Mouse (Mus musculus): ENCODE measurements at regions not wholly inside any gene's neighbourhood (a gene's known extent, or its start where the extent isn't known, plus 50 kb on each side); places are given as distances from the start of the nearest gene placed in this dataset.

DNA sequence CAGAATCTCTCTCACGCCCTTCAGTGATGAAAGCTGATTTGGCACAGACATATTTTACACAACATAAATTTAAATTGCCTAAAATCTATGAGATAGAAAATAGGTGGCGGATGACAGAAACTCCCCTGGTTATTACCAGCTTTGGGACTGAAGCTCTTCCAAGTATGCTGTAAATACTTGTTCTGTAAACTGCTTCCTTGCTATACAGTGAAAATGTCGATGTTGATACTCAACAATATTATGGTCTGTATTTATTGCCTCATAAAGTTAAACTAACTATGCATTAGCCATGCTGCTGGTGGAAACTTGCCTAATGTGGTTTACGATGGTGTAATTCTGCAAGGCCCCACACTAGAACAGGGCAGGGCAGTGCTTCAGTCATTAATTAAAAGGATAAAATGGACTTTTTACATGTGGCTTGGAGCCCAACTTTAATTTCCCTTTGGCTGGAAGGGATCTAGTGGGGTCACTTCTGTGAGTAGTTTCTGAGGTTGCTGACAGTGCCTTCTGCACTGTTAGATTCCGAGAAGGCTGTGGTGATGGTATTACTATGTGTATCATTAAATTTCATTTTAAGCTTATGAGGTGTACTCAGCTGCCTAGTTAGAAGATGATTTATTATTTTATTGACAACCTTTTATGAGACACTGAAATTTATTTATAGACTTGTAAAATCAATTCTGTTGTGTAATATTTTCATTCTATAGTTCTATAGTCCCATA is 482.0 kb upstream of the Msl3l2 start:
- TF ChIP-seq CTCF (conservative IDR thresholded peaks at IDR 0.05; ENCODE audit: low read length), result no peak
- no peak for TF ChIP-seq POU5F1 (IDR thresholded peaks at IDR 0.05; ENCODE audit: borderline replicate concordance, low read length)
- no peak for TF ChIP-seq NANOG (IDR thresholded peaks at IDR 0.05; ENCODE audit: borderline replicate concordance, low read length)
- no peaks in the 10 kb centered on the region for H3K27me3 ChIP-seq (ENCODE audit: insufficient read depth, low read length)
- no peak overlapping the region for H3K4me3 ChIP-seq (replicated peaks; ENCODE audit: low read length)
- no peaks in the 10 kb centered on the region for H3K36me3 ChIP-seq (ENCODE audit: insufficient read depth, low read length)
- H3K4me1 ChIP-seq (replicated peaks; ENCODE audit: low read depth, low read length), result no peaks in the 10 kb centered on the region
- peaks cover 11% of the 10 kb centered on the region; the same call in 1 of the 2 replicates for H3K9me3 ChIP-seq (ENCODE audit: low read length)

DNA sequence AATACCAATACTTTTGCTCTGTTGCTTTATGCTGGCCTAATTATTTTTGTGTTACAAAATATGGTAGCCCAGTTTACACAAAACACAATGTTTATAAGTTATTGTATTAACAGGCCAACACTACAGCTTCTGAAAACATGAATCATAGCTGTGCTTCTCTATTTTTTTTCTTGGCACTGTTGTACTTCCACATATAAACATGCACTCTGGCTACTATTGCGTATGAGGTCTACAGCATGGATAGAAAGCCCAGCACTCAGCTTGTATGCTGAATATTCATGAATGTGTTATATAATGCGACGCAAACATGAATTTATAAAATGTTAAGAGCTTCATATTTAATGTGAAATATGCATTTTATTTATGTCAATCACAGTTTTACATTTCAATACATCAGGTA is 465.4 kb upstream of the Msl3l2 start:
- Histone ChIP-seq H3K9me3 (ENCODE audit: low read length) (peaks cover 4% of the 10 kb centered on the region), H3K36me3 (ENCODE audit: insufficient read depth, low read length) (no peaks in the 10 kb centered on the region), H3K4me3 (replicated peaks; ENCODE audit: low read length) (no peak overlapping the region), H3K27me3 (ENCODE audit: insufficient read depth, low read length) (no peaks in the 10 kb centered on the region), H3K4me1 (replicated peaks; ENCODE audit: low read depth, low read length) (no peaks in the 10 kb centered on the region)
- TF ChIP-seq NANOG (IDR thresholded peaks at IDR 0.05; ENCODE audit: borderline replicate concordance, low read length) (no peak), CTCF (conservative IDR thresholded peaks at IDR 0.05; ENCODE audit: low read length) (no peak), POU5F1 (IDR thresholded peaks at IDR 0.05; ENCODE audit: borderline replicate concordance, low read length) (no peak)
